Mouse (Mus musculus): ENCODE measurements around the gene Col7a1.

DNA sequence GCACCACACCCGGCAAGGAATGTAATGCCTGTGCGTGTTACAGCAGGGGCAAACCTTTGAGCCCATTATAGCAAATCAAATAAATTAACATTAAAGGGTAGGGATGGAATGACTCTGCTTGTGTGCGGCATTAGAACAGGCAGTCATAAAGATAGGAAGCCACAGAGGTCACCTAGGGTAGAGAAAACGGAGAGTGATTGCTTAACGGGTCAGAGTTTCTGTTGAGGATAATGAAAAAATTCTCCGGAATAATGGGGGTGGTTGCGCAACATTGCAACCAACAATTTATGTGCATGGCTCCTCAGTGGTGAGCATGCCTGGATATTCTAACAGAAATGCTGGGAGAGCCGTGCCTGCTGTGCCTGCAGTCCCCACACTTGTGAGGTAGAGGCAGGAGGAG lies 27.5 kb upstream of the Col7a1 start:
- no peak for TF ChIP-seq USF1 (IDR thresholded peaks at IDR 0.05; ENCODE audit: low read depth)
- TF ChIP-seq MAX (IDR thresholded peaks at IDR 0.05) = no peak
- TF ChIP-seq MYOG (IDR thresholded peaks at IDR 0.05; ENCODE audit: control insufficient read depth, extremely low read depth, insufficient read length) = no peak
- TF ChIP-seq CTCF (IDR thresholded peaks at IDR 0.05; ENCODE audit: control insufficient read depth, insufficient read depth, insufficient read length) = no peak
- no peak for TF ChIP-seq MYOD1 (IDR thresholded peaks at IDR 0.05; ENCODE audit: control insufficient read depth, insufficient read length, low read depth)
- TF ChIP-seq FOSL1 (IDR thresholded peaks at IDR 0.05; ENCODE audit: insufficient read depth, low read length, poor library complexity, severe bottlenecking) = no peak
- peak; percentile 99 for TF ChIP-seq CEBPB (IDR thresholded peaks at IDR 0.05; ENCODE audit: low read depth)

All from C2C12 (cell line).